Mouse (Mus musculus): Measurements from ENCODE around the gene Fam184a.

Gene Fam184a

GRCm38 (mm10) chr10:53605328-53605727 lies 145.6 kb downstream of the Fam184a start:
- in situ Hi-C loops (cut with MboI, MseI): loop anchor here (25.0 kb wide), 1 partner anchor 457 kb away; no protein-coding TSS in a partner anchor

GRCm38 (mm10) chr10:53598821-53599220 lies 152.1 kb downstream of the Fam184a start:
- in situ Hi-C loops (cut with MboI, MseI): no loop called here

GRCm38 (mm10) chr10:53597121-53597881 lies 153.6 kb downstream of the Fam184a start:
- in situ Hi-C loops (cut with MboI, MseI): no loop called here

GRCm38 (mm10) chr10:53596677-53597120 lies 154.2 kb downstream of the Fam184a start, which contains the start of gene Asf1a:
Gene Asf1a, plus strand, starts transcription at chr10:53596757.
- in situ Hi-C loops (cut with MboI, MseI): no loop called here

GRCm38 (mm10) chr10:53595744-53596676 lies 154.9 kb downstream of the Fam184a start:
- in situ Hi-C loops (cut with MboI, MseI): no loop called here

GRCm38 (mm10) chr10:53585777-53586176 lies 165.1 kb downstream of the Fam184a start:
- in situ Hi-C loops (cut with MboI, MseI): no loop called here
